Mouse (Mus musculus) stomach, embryonic 16.5 days (tissue): Measurements from ENCODE around the gene Otud7b. TPM values are rescaled to one million over a fixed set of nuclear protein-coding genes. Genes with fewer than 3 reads are reported as not detected.
A peak's percentile ranks its signal among the peaks of the same experiment; 100 is the strongest.

Experiments
- ATAC-seq: fragments of 200-750 bp; cut with Nextera tagmentation; 2 replicates; pipeline ENCODE4 v1.8.0; 2017; ENCODE audit warnings: moderate number of reproducible peaks, moderate TSS enrichment; ENCODE audit not compliant: insufficient read depth, low FRiP score
- H3K27ac ChIP-seq: fragments of 300-500 bp; sonication (generic); 2 replicates; pipeline ENCODE4 v1.5.1; 2014; ENCODE audit warnings: low read length
- H3K27me3 ChIP-seq: fragments of 300-500 bp; sonication (generic); 2 replicates; pipeline ENCODE4 v1.6.1; 2014; ENCODE audit warnings: low read length, control low read depth, mixed read lengths; ENCODE audit not compliant: control insufficient read depth, insufficient read depth
- H3K36me3 ChIP-seq: fragments of 300-500 bp; sonication (generic); 2 replicates; pipeline ENCODE4 v1.6.1; 2014; ENCODE audit warnings: low read length; ENCODE audit not compliant: control insufficient read depth, insufficient read depth
- H3K4me1 ChIP-seq: fragments of 300-500 bp; sonication (generic); 2 replicates; pipeline ENCODE4 v1.6.1; 2014; ENCODE audit warnings: low read length, control low read depth, mixed read lengths; ENCODE audit not compliant: control insufficient read depth, insufficient read depth
- H3K4me2 ChIP-seq: fragments of 300-500 bp; sonication (generic); 2 replicates; pipeline ENCODE4 v1.6.1; 2014; ENCODE audit warnings: low read depth, low read length, mixed read lengths
- H3K4me3 ChIP-seq: fragments of 300-500 bp; sonication (generic); replicated peaks from 2 replicates; pipeline ENCODE4 v1.5.1; 2014; ENCODE audit warnings: mild to moderate bottlenecking, low read length
- H3K9ac ChIP-seq: fragments of 300-500 bp; sonication (generic); 2 replicates; pipeline ENCODE4 v1.6.1; 2014; ENCODE audit warnings: low read length
- H3K9me3 ChIP-seq: fragments of 300-500 bp; sonication (generic); replicated peaks from 2 replicates; pipeline ENCODE4 v1.6.1; 2016; ENCODE audit warnings: low read length, control low read depth; ENCODE audit not compliant: control insufficient read depth
- WGBS: fragments of 180-500 bp; shearing (Covaris S2); extraction: QIAGEN DNeasy Blood & Tissue Kit; methylation state at CpG from one replicate; pipeline ENCODE4 v1.1.7; 2014; 5-methylcytosine and 5-hydroxymethylcytosine counted together
- polyA plus RNA-seq: library from polyadenylated mRNA; unstranded; fragments of >200 nt; fragmentation: Nextera tagmentation; extraction: Ambion mirVana; gene quantifications from 2 replicates; pipeline ENCODE4 v1.2.1, GENCODE M21; 2015

Otud7b gene
- polyA plus RNA-seq, 1 experiment from 2014 or later = 13.1 TPM

DNA sequence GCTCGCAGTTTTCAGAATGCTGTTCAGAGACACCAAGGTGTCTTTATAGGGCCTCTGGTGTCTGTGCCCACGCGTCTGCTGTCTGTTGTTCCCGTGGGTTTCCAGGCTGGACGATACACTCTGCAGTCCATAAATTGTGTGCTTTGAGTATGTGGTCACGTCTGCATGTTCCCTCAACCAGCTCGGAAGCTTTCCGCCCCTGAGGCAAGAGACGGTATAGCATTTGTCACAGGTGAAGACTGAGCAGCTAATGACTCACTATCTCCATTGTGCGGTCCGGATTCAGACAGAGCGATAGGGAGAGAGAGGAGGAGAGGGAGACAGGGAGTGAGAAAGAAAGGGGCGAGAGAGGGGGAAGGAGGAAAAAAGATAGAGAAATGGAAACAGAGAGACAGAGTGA lies 10.8 kb upstream of the Otud7b start:
- 0 out of 2 replicates have a peak, but pooled peaks have one; percentile 55 for ATAC-seq
- Histone ChIP-seq H3K36me3 (no peaks in the 10 kb centered on the region), H3K4me2 (0 out of 2 replicates have a peak overlapping the region, but pooled peaks have one; percentile 34)

DNA sequence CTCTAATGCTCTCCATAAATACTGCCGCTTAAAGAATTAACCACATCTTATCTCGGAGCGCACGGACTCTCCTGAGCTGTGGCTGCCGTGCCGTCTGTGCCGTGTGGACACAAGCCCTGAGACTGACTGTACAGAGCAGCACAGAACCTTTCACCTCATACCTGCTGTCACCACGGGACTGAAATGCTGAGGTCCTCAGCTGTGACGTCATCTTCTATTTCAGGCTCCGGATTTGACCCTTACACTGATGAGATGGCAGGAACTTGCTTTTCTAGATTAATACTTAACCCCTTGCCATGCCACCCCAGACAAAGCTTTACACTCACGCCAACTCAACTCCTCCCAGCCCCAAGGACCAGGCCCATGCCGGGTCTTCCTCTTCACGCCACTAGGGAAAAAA lies 10.1 kb upstream of the Otud7b start:
- 57% methylated on average over 13 of the region's 13 CpGs for WGBS
- ATAC-seq = peak; percentile 91
- Histone ChIP-seq H3K36me3 (no peaks in the 10 kb centered on the region), H3K27ac (no peak overlapping the region), H3K4me3 (no peak overlapping the region), H3K4me1 (peaks cover 6% of the 10 kb centered on the region), H3K4me2 (peak overlapping the region; percentile 34; the same call in 1 of the 2 replicates), H3K27me3 (no peaks in the 10 kb centered on the region), H3K9me3 (no peaks in the 10 kb centered on the region), H3K9ac (no peak overlapping the region)

More for the DNA sequence above, 10.8 kb upstream of the Otud7b start:
- Histone ChIP-seq H3K9me3 (no peaks in the 10 kb centered on the region), H3K27ac (no peak overlapping the region), H3K4me3 (no peak overlapping the region), H3K27me3 (no peaks in the 10 kb centered on the region), H3K4me1 (peaks cover 6% of the 10 kb centered on the region), H3K9ac (no peak overlapping the region)
- WGBS = 56% methylated on average over 13 of the region's 13 CpGs

DNA sequence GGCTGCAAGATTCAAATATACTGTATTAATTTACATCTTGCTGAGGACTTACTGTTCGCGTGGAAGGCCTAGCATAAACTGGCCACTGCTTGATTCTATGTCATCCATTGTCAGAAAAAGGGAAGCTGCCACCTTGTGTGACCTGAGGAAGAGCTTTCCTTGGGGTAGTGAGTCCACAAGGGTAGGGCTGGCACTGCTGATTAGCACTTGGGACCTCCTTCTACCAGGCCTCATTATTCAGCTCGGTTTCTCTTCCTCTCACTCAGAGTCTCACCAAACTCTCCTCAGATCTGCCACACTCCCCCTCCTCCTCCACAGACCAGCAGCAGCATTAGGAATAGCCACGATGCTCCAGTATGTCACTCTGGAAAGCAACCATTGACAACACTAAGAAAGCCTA lies 6.2 kb upstream of the Otud7b start:
- ATAC-seq = no peak
- Histone ChIP-seq H3K4me3 (no peak overlapping the region), H3K27me3 (no peaks in the 10 kb centered on the region), H3K9ac (no peak overlapping the region), H3K4me2 (no peak overlapping the region), H3K4me1 (peaks cover 12% of the 10 kb centered on the region), H3K36me3 (no peaks in the 10 kb centered on the region), H3K27ac (peak overlapping the region; percentile 56; the same call in 1 of the 2 replicates), H3K9me3 (no peaks in the 10 kb centered on the region)
- 66% methylated on average over 4 of the region's 4 CpGs for WGBS

DNA sequence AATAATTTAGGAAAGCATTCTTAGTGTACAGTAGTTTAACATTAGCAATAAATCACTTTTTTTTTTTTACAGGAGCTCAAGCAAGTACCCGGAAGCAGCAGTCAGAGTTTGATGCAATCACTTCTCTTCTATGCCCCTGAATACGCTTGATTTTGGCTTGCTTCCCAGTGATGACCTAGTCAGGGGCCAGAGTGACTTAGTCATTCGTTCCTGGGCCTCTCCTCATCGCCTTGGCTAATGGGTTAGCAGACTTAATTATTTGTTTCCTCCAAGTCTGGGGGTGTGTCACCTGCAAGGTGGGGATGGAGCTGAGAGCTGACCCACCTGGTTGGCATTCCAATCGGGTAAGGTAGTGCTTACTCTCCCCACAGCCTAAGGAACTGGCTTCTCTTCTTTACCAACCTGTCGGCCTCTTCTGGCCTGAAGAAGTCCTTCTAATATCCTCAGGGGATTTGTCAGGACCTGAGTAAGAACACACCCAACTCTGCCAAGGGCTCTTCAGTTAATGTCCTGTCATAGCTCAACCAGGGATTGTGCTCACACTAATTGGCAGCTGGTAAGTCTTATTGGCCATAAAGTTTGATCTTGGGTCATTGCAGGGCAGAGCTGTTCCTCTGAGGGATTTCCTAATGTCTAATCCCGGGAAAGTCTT lies 5.6 kb upstream of the Otud7b start:
- 32% methylated on average over 7 of the region's 7 CpGs for WGBS
- Histone ChIP-seq H3K4me3 (no peak overlapping the region), H3K36me3 (no peaks in the 10 kb centered on the region), H3K9ac (no peak overlapping the region), H3K27ac (peak overlapping the region; percentile 60), H3K4me1 (peaks cover 12% of the 10 kb centered on the region), H3K9me3 (no peaks in the 10 kb centered on the region), H3K4me2 (no peak overlapping the region), H3K27me3 (no peaks in the 10 kb centered on the region)
- peak; percentile 79 for ATAC-seq

DNA sequence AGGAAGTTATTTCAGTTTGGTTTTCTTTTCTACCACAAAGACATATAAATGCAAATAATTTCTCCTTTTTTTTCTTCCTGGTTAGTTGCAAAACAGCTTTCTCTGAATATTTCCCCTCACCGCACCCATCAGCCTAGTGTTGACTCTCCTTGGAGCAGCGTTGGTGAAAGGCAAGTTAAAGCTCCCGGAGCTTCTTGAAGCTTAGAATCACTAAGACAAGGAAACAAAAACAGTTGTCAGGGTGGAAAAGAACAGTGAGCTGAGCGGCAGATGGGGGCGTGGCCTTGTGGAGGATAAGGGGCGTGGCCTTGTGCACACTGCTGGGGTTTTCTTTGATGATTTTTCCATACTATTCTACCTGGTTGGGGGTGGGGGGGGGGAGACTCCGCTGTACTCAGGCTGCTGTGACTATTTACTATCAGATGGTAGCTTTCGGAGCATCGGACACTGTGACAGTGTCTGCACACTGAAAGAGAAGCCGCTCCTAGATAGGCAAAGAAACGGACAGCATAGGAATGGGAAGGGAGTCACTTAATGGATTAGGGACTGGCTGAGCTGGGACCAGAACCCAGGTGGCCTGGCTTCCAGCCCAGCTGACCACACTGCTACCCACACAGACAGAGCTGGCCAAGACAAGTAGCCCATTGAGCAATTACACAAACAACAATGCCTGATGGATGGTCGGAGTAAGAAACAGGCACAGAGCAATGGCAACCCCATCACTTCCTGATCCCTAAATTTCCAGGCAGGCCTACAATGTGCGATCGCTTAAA lies 2.0 kb upstream of the Otud7b start:
- no peak for ATAC-seq
- Histone ChIP-seq H3K9ac (0 out of 2 replicates have a peak overlapping the region, but pooled peaks have one; percentile 55), H3K27ac (peak overlapping the region; percentile 30; the same call in 1 of the 2 replicates)

DNA sequence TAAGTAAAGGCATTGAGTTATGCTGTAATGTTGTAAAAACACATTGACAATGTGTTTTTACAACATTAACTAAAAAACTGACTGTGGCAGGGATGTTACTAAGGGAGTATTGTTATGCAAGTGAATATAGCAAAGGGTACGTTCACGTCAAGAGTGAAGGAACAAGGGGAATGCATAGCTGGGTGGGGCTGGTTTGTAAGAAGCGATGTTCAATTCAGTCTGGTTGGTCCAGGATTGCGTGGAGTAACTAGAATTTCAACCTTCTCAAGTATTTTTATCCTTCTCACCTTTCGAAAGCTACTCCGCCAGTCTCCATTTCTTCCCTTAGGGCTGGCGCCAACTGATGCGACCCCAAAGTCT lies 446 bp upstream of the Otud7b start:
- peak overlapping the region; percentile 48 for H3K4me2 ChIP-seq
- H3K4me1 ChIP-seq = peaks cover 14% of the 10 kb centered on the region
- no peaks in the 10 kb centered on the region for H3K36me3 ChIP-seq
- no peaks in the 10 kb centered on the region for H3K9me3 ChIP-seq
- ATAC-seq = peak; percentile 49
- peak overlapping the region; percentile 97 for H3K9ac ChIP-seq
- H3K27ac ChIP-seq = peak overlapping the region; percentile 95
- H3K27me3 ChIP-seq = no peaks in the 10 kb centered on the region
- 0% methylated on average over 8 of the region's 8 CpGs for WGBS
- H3K4me3 ChIP-seq = peak overlapping the region; percentile 84

More for the DNA sequence above, 2.0 kb upstream of the Otud7b start:
- peaks cover 19% of the 10 kb centered on the region for H3K4me1 ChIP-seq
- no peaks in the 10 kb centered on the region for H3K27me3 ChIP-seq
- WGBS = 18% methylated on average over 14 of the region's 14 CpGs
- no peaks in the 10 kb centered on the region for H3K36me3 ChIP-seq
- no peaks in the 10 kb centered on the region for H3K9me3 ChIP-seq
- H3K4me2 ChIP-seq = peak overlapping the region; percentile 51
- peak overlapping the region; percentile 31 for H3K4me3 ChIP-seq

DNA sequence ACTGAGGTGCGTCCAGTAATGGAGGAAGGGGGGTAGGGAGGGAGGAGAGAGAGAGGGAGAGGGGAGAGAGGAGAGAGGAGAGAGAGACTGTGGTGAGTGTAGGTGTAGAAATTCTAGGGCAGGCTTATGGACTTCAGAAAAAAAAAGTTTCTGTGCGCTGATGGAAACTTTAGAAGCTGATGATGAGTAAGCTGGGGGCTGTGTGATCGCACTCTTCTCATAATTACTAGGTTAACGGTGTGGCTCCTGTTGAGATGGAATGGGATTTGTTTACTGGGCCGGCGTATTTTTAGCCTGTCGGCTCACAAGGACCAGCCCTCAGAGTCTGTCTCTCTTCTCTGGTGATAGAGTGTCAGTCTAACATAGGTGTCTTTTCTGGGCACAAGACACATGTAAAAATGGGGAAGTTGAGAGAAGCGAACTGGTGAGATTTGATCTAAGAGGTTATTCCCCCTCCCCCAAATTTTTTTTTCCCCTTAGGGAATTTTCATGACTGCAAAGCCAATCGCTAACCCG lies 963 bp downstream of the Otud7b start:
- peak overlapping the region; percentile 97 for H3K9ac ChIP-seq
- no peaks in the 10 kb centered on the region for H3K27me3 ChIP-seq
- H3K4me2 ChIP-seq = peak overlapping the region; percentile 84
- ATAC-seq = no peak
- H3K36me3 ChIP-seq = no peaks in the 10 kb centered on the region
- 8% methylated on average over 10 of the region's 10 CpGs for WGBS
- peak overlapping the region; percentile 95 for H3K27ac ChIP-seq
- H3K4me3 ChIP-seq = peak overlapping the region; percentile 84
- peaks cover 14% of the 10 kb centered on the region for H3K4me1 ChIP-seq
- no peaks in the 10 kb centered on the region for H3K9me3 ChIP-seq

DNA sequence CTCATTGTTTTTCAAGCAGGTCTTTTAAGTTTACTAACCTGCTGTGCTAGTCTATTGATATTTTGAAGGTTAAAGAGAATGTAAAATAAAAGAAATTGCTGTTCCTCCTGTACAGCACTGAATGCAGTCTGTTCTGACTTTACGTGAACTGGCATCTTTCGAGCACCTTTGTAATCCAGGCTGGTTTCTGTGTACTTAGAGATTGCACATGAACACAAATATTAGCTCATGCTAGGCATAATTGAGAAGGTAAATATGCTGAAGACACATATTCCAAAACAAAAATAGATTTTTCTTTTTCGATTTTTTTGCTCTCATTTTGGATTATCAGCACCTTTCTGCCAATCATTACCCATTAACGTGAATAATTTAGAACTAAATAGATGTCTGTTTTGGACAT lies 1.8 kb downstream of the Otud7b start:
- no peaks in the 10 kb centered on the region for H3K9me3 ChIP-seq
- no peak overlapping the region for H3K27ac ChIP-seq
- peaks cover 14% of the 10 kb centered on the region for H3K4me1 ChIP-seq
- ATAC-seq = no peak
- H3K27me3 ChIP-seq = no peaks in the 10 kb centered on the region
- H3K4me2 ChIP-seq = peak overlapping the region; percentile 84; the same call in 1 of the 2 replicates
- H3K9ac ChIP-seq = no peak overlapping the region
- WGBS = 67% methylated on average over 4 of the region's 4 CpGs
- no peak overlapping the region for H3K4me3 ChIP-seq
- H3K36me3 ChIP-seq = no peaks in the 10 kb centered on the region

DNA sequence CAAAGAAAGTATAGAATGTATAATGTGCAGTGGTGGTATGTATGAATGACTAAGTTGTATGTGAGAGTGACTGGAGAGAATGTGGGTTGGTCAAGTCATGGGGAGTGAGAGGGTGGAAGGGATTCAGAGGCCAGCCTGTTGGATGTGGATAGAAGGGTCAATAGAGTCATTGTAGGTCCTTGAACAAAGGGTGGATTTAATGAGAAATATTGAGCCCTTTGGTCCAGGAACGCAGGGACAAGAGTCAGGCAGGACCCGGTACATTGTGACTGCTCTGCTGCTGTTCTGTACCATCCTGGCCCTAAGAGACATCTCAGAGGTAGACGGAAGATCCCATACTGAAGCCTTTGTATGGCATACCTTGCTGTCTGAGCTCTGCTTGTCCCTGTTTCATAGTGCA lies 4.0 kb downstream of the Otud7b start:
- WGBS = 88% methylated on average over 3 of the region's 3 CpGs
- no peaks in the 10 kb centered on the region for H3K36me3 ChIP-seq

More for the DNA sequence above, 4.0 kb downstream of the Otud7b start:
- no peak overlapping the region for H3K4me3 ChIP-seq
- no peak overlapping the region for H3K27ac ChIP-seq
- no peak overlapping the region for H3K9ac ChIP-seq
- ATAC-seq = no peak
- H3K9me3 ChIP-seq = no peaks in the 10 kb centered on the region
- H3K4me2 ChIP-seq = no peak overlapping the region
- H3K27me3 ChIP-seq = no peaks in the 10 kb centered on the region
- H3K4me1 ChIP-seq = peaks cover 7% of the 10 kb centered on the region
